Mouse (Mus musculus) midbrain, postnatal 0 days (tissue): ENCODE measurements around the gene Bloc1s4. TPM values are rescaled to one million over a fixed set of nuclear protein-coding genes. Genes with fewer than 3 reads are reported as not detected.

Experiments used
- ATAC-seq: fragments of 200-750 bp; cut with Nextera tagmentation; 2 replicates; pipeline ENCODE4 v1.8.0; 2017; ENCODE audit warnings: moderate number of reproducible peaks, mild to moderate bottlenecking, moderate TSS enrichment, moderate library complexity; ENCODE audit not compliant: low FRiP score
- DNase-seq: peaks from one replicate; pipeline ENCODE4 v3.0.0-alpha.2; 2015; ENCODE audit warnings: low spot score
- H3K27ac ChIP-seq: fragments of 300-500 bp; sonication (generic); 2 replicates; pipeline ENCODE4 v1.5.1; 2014; ENCODE audit warnings: low read depth, mild to moderate bottlenecking, low read length, mixed read lengths
- H3K27me3 ChIP-seq: fragments of 300-500 bp; sonication (generic); 2 replicates; pipeline ENCODE4 v1.6.1; 2014; ENCODE audit warnings: low read length, control low read depth, mixed read lengths; ENCODE audit not compliant: insufficient read depth
- H3K36me3 ChIP-seq: fragments of 300-500 bp; sonication (generic); 2 replicates; pipeline ENCODE4 v1.6.1; 2014; ENCODE audit warnings: low read length, control low read depth, mixed read lengths; ENCODE audit not compliant: insufficient read depth
- H3K4me1 ChIP-seq: fragments of 300-500 bp; sonication (generic); 2 replicates; pipeline ENCODE4 v1.6.1; 2014; ENCODE audit warnings: mild to moderate bottlenecking, control low read depth, antibody characterized with exemption, low read length, mixed read lengths; ENCODE audit not compliant: insufficient read depth
- H3K4me2 ChIP-seq: fragments of 300-500 bp; sonication (generic); 2 replicates; pipeline ENCODE4 v1.6.1; 2014; ENCODE audit warnings: low read depth, mild to moderate bottlenecking, low read length, mixed read lengths; ENCODE audit not compliant: poor library complexity, severe bottlenecking
- H3K4me3 ChIP-seq: fragments of 300-500 bp; sonication (generic); 2 replicates; pipeline ENCODE4 v1.5.1; 2014; ENCODE audit warnings: low read depth, mild to moderate bottlenecking, low read length, moderate library complexity
- H3K9ac ChIP-seq: fragments of 300-500 bp; sonication (generic); replicated peaks from 2 replicates; pipeline ENCODE4 v1.6.1; 2014; ENCODE audit warnings: mild to moderate bottlenecking, low read length, moderate library complexity, mixed read lengths; ENCODE audit not compliant: poor library complexity, severe bottlenecking
- H3K9me3 ChIP-seq: fragments of 300-500 bp; sonication (generic); 2 replicates; pipeline ENCODE4 v1.6.1; 2016; ENCODE audit warnings: low read length, control low read depth
- CTCF ChIP-seq: IDR thresholded peaks from 2 replicates; pipeline ENCODE4 v1.5.1; 2016; ENCODE audit warnings: antibody characterized with exemption, mild to moderate bottlenecking
- WGBS: fragments of 180-500 bp; shearing (Covaris S2); extraction: QIAGEN DNeasy Blood & Tissue Kit; methylation state at CpG from one replicate; pipeline ENCODE4 v1.1.7; 2014; 5-methylcytosine and 5-hydroxymethylcytosine counted together
- polyA plus RNA-seq: library from polyadenylated mRNA; unstranded; fragments of >200 nt; fragmentation: Nextera tagmentation; extraction: Ambion mirVana; gene quantifications from 2 replicates; pipeline ENCODE4 v1.2.1, GENCODE M21; 2015
- total RNA-seq: library from RNA; depleted of rRNA; stranded (reverse); fragments of >200 nt; gene quantifications from 2 replicates; pipeline ENCODE4 v1.2.3, GENCODE M21; 2014

The Bloc1s4 gene
- total and polyA plus RNA-seq, 2 experiments from 2014 or later, result 21.5 to 30.1 TPM

DNA sequence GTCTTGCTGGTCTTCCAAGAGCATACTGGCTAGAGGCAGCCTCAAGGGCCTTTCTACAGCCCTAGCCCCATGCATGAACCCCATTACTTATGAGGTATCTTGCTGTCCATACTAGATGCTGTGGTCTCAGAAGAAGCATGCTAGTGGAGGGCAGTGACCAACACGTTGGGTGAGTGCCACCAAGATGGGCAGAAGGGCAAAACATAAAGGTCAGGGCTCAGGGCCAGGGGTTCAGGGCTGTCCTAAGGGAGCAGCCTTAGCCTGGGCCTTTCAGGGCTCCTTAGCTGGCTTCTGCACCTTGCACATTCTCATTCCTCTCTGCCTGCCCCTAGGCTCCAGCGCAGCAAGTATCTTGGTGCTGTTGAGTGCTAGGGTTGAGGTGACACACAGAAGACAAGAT, 18.5 kb downstream of the Bloc1s4 start:
- Histone ChIP-seq H3K4me1 (no peaks in the 10 kb centered on the region), H3K27ac (no peak overlapping the region), H3K36me3 (no peaks in the 10 kb centered on the region), H3K4me2 (no peak overlapping the region), H3K9ac (no peak overlapping the region), H3K9me3 (no peaks in the 10 kb centered on the region), H3K4me3 (no peak overlapping the region), H3K27me3 (no peaks in the 10 kb centered on the region)
- DNase-seq (no peak), ATAC-seq (no peak)
- 88% methylated on average over 2 of the region's 2 CpGs for WGBS
- no peak for TF ChIP-seq CTCF

DNA sequence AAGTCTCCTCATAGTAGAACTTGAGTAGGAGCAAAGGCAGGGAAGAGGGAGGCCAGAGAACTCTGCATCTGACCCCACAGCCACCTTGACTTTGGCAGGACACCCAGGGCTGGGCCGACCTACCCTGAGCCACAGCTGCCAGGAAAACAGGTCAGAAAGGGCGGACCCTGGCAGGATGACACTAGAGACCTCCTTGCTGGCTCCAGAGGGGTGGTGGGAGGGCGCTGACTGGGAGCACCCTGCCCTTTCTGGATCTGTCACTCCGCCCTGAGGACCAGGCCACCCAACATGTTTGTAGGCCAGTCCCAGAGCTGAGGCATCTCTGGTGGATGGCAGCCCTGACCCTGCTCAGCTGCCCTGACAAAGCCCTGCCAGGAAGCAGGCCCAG, 19.4 kb downstream of the Bloc1s4 start:
- no peak for ATAC-seq
- no peak overlapping the region for H3K4me3 ChIP-seq
- TF ChIP-seq CTCF, result no peak

DNA sequence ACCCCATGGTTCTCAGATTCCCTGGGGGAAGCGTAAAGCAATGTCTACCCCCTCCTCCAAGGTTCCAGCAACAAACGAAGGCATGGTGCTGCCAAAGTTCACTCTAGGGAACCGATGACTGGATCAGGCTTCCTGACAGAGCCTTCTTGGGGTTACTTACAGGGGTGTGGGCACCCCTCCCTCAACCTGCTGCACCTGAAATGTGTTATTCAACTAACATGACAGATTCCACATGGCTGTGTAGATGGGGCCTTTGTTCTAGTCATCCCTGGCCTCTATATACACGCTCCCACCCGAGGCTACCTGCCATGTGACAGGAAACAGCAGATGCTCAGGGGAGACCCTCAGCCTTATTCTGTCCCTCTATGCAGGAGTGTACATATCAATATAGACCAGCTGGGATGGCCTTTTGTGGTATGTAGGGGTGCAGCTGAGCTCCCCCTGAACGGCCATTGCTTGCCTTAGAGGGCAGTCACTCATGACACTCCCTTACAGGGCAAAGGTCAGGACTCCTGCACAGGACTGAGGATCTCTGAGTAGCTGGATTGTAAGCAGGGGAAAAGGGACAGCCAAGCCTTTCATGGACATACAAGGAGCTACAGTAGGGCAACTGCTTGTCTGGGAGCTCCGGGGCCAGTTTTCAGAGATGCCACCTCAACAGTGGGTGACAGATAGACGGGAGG, 19.9 kb downstream of the Bloc1s4 start:
- no peaks in the 10 kb centered on the region for H3K36me3 ChIP-seq
- H3K27me3 ChIP-seq, result no peaks in the 10 kb centered on the region
- no peak for DNase-seq
- H3K4me1 ChIP-seq, result no peaks in the 10 kb centered on the region
- no peak for TF ChIP-seq CTCF
- H3K4me3 ChIP-seq, result no peak overlapping the region
- no peak overlapping the region for H3K9ac ChIP-seq
- 80% methylated on average over 8 of the region's 8 CpGs for WGBS
- H3K4me2 ChIP-seq, result no peak overlapping the region
- H3K27ac ChIP-seq, result no peak overlapping the region
- no peaks in the 10 kb centered on the region for H3K9me3 ChIP-seq
- no peak for ATAC-seq

More for the DNA sequence above, 19.4 kb downstream of the Bloc1s4 start:
- Histone ChIP-seq H3K4me1 (no peaks in the 10 kb centered on the region), H3K27ac (no peak overlapping the region), H3K4me2 (no peak overlapping the region), H3K9me3 (no peaks in the 10 kb centered on the region), H3K36me3 (no peaks in the 10 kb centered on the region), H3K27me3 (no peaks in the 10 kb centered on the region), H3K9ac (no peak overlapping the region)
- 79% methylated on average over 4 of the region's 4 CpGs for WGBS
- no peak for DNase-seq

DNA sequence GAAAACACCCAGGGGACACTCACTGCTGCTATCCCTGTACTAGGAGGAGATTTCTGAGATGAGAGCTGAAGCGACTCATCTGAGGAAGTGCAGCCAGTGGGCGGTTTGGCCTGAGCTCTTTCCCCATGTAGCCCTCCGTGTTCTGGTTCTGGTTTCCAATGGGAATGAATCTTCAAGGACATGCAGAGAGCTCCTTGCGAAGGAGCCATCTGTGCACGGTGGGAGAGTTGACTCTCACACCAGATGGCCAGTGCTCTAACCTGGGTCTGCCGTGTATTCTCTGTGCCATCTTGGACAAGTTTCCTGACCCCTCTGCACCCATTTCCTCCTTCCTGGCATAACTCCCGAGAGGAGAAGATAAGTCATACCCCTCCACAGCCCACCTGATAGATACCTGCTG, 20.7 kb downstream of the Bloc1s4 start:
- ATAC-seq (no peak), DNase-seq (no peak)
- Histone ChIP-seq H3K9ac (no peak overlapping the region), H3K4me2 (no peak overlapping the region), H3K36me3 (no peaks in the 10 kb centered on the region), H3K27me3 (no peaks in the 10 kb centered on the region), H3K4me1 (no peaks in the 10 kb centered on the region), H3K27ac (no peak overlapping the region), H3K4me3 (no peak overlapping the region), H3K9me3 (no peaks in the 10 kb centered on the region)
- TF ChIP-seq CTCF, result no peak
- WGBS, result 80% methylated on average over 7 of the region's 7 CpGs

DNA sequence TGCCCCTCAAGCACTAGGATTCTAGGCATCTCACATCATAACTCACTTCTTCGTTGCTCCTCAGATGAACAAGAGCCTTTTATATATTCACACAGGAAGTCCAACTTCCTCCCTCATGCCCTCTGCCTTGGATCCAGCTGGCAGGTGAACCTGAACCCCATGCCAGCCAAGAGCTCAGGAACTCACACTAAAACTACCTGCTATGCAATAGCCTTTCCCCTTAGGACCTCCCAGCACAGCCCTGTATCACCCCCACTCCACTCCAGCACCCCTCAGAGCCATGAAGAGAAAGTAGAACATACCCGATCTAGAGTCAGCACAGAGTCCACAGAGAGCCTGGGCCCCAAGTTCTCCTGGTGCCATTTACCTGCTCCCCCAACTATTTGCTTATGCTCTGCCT, 21.3 kb downstream of the Bloc1s4 start:
- no peak overlapping the region for H3K4me2 ChIP-seq
- WGBS, result 62% methylated on average over 2 of the region's 2 CpGs
- no peak overlapping the region for H3K4me3 ChIP-seq
- no peak overlapping the region for H3K27ac ChIP-seq
- no peaks in the 10 kb centered on the region for H3K9me3 ChIP-seq
- ATAC-seq (no peak), DNase-seq (no peak)
- TF ChIP-seq CTCF, result no peak
- H3K36me3 ChIP-seq, result no peaks in the 10 kb centered on the region
- H3K27me3 ChIP-seq, result no peaks in the 10 kb centered on the region
- no peak overlapping the region for H3K9ac ChIP-seq
- no peaks in the 10 kb centered on the region for H3K4me1 ChIP-seq

DNA sequence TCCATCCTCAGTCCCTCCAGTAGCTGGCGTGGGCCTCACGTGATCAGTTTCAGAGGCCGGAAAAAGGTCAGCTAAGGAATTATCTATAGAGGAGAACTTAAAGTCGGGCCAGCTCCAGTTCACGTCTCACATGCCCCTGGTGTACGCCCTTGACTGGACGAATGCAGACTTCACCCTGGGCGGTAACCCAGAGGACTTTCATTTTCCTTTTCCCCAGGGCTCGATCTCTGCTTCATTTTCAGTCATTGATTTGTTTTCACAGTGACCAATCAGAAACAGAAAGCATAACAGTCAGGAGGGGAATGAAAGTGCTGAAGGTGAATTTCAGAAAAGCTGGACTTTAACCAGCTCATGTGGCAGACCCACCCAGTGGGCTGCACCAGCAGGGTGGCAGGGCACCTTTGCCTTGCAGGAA, 22.1 kb downstream of the Bloc1s4 start:
- Histone ChIP-seq H3K27me3 (no peaks in the 10 kb centered on the region), H3K27ac (no peak overlapping the region), H3K4me1 (no peaks in the 10 kb centered on the region), H3K36me3 (no peaks in the 10 kb centered on the region), H3K4me3 (no peak overlapping the region), H3K9ac (no peak overlapping the region), H3K4me2 (no peak overlapping the region), H3K9me3 (no peaks in the 10 kb centered on the region)
- TF ChIP-seq CTCF, result no peak
- WGBS, result 75% methylated on average over 9 of the region's 9 CpGs
- DNase-seq (no peak), ATAC-seq (no peak)
